Mouse (Mus musculus) macrophage (primary cell): Measurements from ENCODE around the gene Fbxo31. TPM values are rescaled to one million over a fixed set of nuclear protein-coding genes. Genes with fewer than 3 reads are reported as not detected.
"Not testable (repeated sequence)": the region's sequence is repeated elsewhere in the genome, so short reads cannot be mapped to it uniquely, and the experiment has no call there.

Experiments used
- H3K27ac ChIP-seq: fragments of 350-480 bp; formaldehyde crosslinking; 2 replicates; pipeline ENCODE4 v1.9.0; 2021
- H3K36me3 ChIP-seq: fragments of 350-480 bp; formaldehyde crosslinking; 2 replicates; pipeline ENCODE4 v1.9.0; 2021; ENCODE audit errors: inconsistent target
- H3K4me3 ChIP-seq: fragments of 350-480 bp; formaldehyde crosslinking; 2 replicates; pipeline ENCODE4 v1.9.0; 2021; ENCODE audit errors: inconsistent target
- H3K79me2 ChIP-seq: fragments of 350-480 bp; formaldehyde crosslinking; 2 replicates; pipeline ENCODE4 v1.9.0; 2021; ENCODE audit errors: inconsistent target
- WGBS: methylation state at CpG from one replicate; pipeline ENCODE4 v1.1.7; 2026; ENCODE audit warnings: inconsistent platforms; ENCODE audit not compliant: missing documents; 5-methylcytosine and 5-hydroxymethylcytosine counted together
- polyA plus RNA-seq: library from polyadenylated mRNA; stranded (reverse); fragments of 250-400 nt; gene quantifications from 3 replicates; pipeline ENCODE4 v1.2.4, GENCODE M21; 2018; ENCODE audit warnings: inconsistent platforms

Gene Fbxo31
- polyA plus RNA-seq, 1 experiment from 2014 or later, result 3.7 TPM

DNA sequence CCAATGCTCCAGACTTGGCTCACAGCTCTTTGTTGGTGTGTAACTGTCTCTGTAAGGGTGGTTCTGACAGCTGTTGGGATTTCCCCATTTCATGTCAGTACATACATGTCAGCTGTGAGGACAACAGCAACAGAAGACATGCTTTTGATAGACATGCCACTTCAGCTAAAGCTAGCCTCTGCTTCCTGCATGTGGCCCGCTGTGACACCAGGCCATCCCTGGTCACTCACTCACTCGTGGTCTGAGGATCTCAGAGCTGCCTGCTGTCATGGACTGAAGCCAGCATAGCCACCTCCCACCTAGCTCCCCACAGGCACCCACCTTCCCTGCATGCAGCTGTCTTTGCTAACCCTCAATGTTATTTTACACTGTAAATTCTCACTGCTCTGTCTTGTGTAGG, 18.9 kb upstream of the Fbxo31 start:
- peaks cover 29% of the 10 kb centered on the region for H3K79me2 ChIP-seq
- H3K27ac ChIP-seq, H3K4me3 ChIP-seq: not testable (repeated sequence)
- 77% methylated on average over 2 of the region's 2 CpGs for WGBS
- H3K36me3 ChIP-seq, result peaks cover 44% of the 10 kb centered on the region

DNA sequence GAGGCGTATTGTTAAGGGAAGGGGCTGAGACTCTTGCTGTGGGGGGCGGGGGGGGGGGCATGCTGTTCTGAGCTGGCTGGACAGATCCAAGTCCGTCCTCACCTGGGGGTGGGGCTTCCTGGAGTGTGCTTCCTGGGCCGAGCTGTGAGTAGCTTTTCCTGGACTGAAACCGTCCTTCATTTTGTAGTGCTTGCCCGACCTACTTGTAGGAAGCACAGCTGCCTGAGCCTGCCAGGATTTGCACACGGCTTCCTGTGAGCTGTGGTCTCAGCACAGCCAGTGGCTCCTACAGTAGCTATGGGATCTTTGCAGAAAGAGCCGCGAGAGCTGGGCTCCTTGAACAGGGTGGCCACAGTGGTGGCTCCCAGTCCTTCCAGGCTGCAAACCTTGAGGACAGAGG, 15.4 kb upstream of the Fbxo31 start:
- Histone ChIP-seq H3K79me2 (peaks cover 49% of the 10 kb centered on the region), H3K4me3 (no peak overlapping the region), H3K27ac (no peak overlapping the region), H3K36me3 (peaks cover 44% of the 10 kb centered on the region)
- 57% methylated on average over 8 of the region's 9 CpGs for WGBS

DNA sequence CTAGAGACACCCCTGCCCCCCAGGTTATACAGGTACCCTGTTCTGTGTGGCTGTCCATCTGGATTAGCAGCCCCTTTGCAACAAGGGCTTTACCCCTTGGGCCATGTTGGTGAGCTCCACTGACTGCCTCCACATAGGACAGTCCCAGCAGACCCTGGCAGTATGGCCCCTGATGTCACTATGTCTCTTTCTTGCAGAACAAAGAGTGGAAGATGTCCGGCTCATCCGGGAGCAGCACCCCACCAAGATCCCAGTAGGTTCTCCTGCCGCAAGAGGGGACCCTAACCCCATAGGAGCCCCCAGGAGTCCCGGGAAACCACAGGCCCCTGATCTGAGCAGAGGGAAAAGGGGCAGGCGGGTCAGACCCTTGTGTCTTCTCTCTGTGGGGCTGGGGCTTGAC, 14.7 kb upstream of the Fbxo31 start:
- H3K36me3 ChIP-seq, result peaks cover 44% of the 10 kb centered on the region
- H3K27ac ChIP-seq, result no peak overlapping the region
- peaks cover 49% of the 10 kb centered on the region for H3K79me2 ChIP-seq
- H3K4me3 ChIP-seq, result no peak overlapping the region
- 95% methylated on average over 5 of the region's 5 CpGs for WGBS

DNA sequence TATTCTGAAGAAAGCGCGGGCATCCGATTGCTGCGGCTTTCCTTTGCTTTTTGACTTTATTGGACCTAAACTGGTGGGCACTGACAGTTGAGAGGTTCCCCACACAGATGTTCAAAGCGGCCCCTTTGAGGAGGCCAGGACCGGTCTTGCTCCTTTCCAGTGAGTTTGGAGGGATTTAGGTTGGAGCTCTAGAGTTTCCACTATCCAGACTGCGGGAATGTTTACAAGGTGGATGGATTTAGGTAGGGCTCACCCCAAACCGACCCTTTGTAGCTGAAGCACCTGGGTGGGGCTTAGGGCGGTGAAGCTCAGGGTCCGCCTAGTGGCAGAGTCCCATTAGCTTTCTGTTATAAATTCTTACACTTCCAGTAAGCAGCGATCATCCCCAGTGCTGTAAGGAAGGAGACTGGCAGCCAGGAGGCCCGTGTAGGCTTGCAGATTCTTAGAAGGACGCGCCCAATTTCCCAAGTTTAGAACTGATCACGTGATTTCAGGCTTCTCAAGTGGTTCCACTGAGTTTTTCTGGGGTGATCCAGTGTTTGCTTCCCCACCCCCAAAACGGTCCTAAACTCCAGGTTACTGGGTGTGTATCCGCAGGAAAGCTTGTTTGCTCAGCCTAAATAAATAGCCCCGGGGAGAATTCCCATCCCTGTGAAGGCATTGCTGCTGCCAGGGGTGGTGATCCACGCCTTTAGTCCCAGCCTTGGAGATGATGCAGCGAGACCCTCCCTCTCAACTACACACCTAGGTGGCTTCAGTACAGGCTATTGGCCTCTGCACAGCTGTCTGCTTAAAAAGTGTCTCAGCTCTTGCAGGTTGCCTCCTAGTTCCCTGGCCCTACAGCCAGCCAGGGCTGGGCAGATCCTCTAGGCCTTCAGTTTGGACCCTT, 12.8 kb upstream of the Fbxo31 start:
- Histone ChIP-seq H3K79me2 (peaks cover 49% of the 10 kb centered on the region), H3K36me3 (peaks cover 30% of the 10 kb centered on the region), H3K4me3 (peak overlapping the region; percentile 94), H3K27ac (peak overlapping the region; percentile 43)
- WGBS, result 20% methylated on average over 20 of the region's 20 CpGs

DNA sequence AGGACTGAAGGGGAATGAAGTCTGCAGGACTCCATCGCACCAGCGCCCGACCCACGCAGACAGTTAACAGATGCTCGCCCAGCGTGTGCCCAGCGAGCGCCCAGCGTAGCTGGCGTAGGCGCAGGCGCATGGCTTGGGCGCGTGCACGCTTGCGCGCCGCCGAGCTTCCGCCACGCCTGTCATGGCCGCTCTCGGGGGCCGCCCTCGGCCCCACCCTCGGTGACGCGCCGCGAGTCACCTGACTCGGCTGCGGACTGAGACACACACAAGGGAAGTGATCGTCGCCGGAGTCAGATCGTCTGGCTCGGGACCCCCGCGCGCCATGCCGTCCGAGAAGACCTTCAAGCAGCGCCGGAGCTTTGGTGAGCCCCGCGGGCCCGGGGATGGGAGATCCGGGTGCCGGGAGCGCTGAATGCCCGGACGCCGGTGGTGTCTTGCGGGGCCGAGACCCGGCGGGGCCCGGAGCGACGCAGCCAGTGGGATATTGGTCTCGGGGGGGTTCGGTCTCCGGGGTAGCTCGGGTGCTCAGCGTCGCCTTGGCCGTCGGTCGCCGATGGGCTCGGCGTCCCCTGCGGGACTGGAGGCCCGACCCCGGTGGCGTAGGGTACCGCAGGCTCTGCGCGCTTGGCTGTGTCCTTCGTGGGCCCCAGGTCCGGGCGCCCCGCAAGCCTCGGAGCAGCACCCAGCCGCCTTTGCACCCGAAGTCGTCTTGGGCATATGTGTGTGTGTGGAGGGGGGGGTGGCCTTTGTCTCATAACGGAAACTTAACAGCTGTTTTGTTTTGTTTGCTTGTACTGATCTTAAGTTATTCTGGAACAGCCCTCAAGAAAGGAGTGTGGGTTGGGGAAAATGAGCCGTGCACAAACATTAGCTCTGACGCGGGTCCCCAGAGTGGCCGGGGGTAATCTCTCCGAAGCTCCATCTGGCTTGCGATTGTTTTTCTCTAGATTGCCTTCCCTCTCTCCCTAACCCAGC, 11.9 kb upstream of the Fbxo31 start, which contains the start of gene Map1lc3b:
Map1lc3b (plus strand) TSS at position 159 of the 975 bp plus-strand sequence.
- H3K79me2 ChIP-seq, result peaks cover 49% of the 10 kb centered on the region
- H3K27ac ChIP-seq, result peak within 1 kb of the TSS; percentile 43
- H3K4me3 ChIP-seq, result peak within 1 kb of the TSS; percentile 94
- under 1% methylated on average over 93 of the region's 94 CpGs for WGBS
- peaks cover 22% of the 10 kb centered on the region for H3K36me3 ChIP-seq

GRCm38 (mm10) chr8:121589205-121589726, 10.7 kb upstream of the Fbxo31 start:
- Histone ChIP-seq H3K27ac (no peak overlapping the region), H3K79me2 (peaks cover 38% of the 10 kb centered on the region), H3K4me3 (no peak overlapping the region), H3K36me3 (peaks cover 11% of the 10 kb centered on the region)
- 92% methylated on average over 2 of the region's 2 CpGs for WGBS

DNA sequence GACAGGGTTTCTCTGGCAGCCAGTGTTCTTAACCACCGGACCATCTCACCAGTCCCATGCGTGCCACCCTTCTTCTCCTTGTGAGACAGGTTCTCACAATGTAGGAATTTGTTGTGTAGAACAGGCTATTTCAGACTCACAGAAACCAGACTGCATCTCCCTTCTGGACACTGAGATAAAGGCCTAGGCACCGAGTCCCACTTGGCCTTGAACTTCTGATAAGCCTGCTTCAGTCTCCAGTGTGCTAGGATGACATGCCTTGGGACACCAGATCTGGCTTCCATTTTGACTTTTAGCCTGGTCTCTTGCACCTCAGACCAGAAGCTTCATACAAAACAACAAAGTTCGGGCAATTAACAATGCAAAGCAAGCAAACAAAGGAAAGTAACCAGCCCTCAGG, 10.1 kb upstream of the Fbxo31 start:
- H3K27ac ChIP-seq, result no peak overlapping the region
- no peak overlapping the region for H3K4me3 ChIP-seq

GRCm38 (mm10) chr8:121585159-121585825, 6.7 kb upstream of the Fbxo31 start:
- H3K79me2 ChIP-seq, result no peaks in the 10 kb centered on the region; the same call in 1 of the 2 replicates
- H3K27ac ChIP-seq, result peak overlapping the region; percentile 34
- H3K36me3 ChIP-seq, result no peaks in the 10 kb centered on the region
- 1% methylated on average over 46 of the region's 47 CpGs for WGBS
- peak overlapping the region; percentile 41 for H3K4me3 ChIP-seq

More for the DNA sequence above, 10.1 kb upstream of the Fbxo31 start:
- WGBS, result 100% methylated on average over 4 of the region's 4 CpGs
- Histone ChIP-seq H3K36me3 (peaks cover 6% of the 10 kb centered on the region), H3K79me2 (peaks cover 33% of the 10 kb centered on the region)

DNA sequence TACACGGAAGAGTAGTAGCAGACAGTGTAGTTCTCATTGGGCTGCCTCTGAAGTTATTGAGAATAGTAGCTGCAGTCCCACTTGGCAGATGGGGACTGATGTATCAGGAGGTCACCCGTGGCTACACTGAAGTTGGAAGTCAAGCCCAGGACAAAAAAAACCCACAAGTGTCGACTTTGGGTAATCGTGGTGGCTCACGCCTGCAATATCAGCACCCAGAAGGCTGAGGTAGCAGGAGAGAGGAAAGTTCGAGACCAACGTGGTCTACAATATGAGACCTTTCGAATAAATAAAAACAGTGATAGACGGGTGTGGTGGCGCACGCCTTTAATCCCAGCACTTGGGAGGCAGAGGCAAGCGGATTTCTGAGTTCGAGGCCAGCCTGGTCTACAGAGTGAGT, 6.1 kb upstream of the Fbxo31 start:
- 28% methylated on average over 11 of the region's 13 CpGs for WGBS
- Histone ChIP-seq H3K79me2 (no peaks in the 10 kb centered on the region), H3K4me3 (peak overlapping the region; percentile 41), H3K36me3 (no peaks in the 10 kb centered on the region), H3K27ac (peak overlapping the region; percentile 31)

DNA sequence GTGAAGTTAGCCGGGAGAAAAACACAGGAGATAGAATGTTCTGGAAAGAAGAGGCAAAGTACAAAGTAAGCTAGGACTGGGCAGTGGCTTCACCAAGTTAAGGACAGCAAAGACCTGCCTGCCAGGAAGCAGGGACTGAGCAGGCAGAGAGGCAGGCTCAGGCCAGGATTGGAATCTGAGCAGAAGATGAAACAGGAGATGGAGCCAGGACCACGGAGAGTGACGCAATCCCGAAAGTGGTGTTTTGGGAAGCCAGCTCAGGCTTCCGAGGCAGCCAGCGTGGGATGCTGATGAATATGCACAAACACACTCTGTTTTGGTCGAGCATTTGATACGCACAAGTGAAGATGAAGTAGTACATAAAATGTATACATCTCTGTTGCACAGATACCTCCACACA, 5.0 kb upstream of the Fbxo31 start:
- WGBS, result 49% methylated on average over 8 of the region's 8 CpGs
- Histone ChIP-seq H3K79me2 (no peaks in the 10 kb centered on the region), H3K4me3 (no peak overlapping the region), H3K36me3 (no peaks in the 10 kb centered on the region), H3K27ac (no peak overlapping the region)

GRCm38 (mm10) chr8:121580465-121580864, 1.9 kb upstream of the Fbxo31 start:
- H3K79me2 ChIP-seq, result peaks cover 23% of the 10 kb centered on the region
- H3K36me3 ChIP-seq, result no peaks in the 10 kb centered on the region
- WGBS, result 32% methylated on average over 9 of the region's 9 CpGs
- no peak overlapping the region for H3K4me3 ChIP-seq
- no peak overlapping the region for H3K27ac ChIP-seq

DNA sequence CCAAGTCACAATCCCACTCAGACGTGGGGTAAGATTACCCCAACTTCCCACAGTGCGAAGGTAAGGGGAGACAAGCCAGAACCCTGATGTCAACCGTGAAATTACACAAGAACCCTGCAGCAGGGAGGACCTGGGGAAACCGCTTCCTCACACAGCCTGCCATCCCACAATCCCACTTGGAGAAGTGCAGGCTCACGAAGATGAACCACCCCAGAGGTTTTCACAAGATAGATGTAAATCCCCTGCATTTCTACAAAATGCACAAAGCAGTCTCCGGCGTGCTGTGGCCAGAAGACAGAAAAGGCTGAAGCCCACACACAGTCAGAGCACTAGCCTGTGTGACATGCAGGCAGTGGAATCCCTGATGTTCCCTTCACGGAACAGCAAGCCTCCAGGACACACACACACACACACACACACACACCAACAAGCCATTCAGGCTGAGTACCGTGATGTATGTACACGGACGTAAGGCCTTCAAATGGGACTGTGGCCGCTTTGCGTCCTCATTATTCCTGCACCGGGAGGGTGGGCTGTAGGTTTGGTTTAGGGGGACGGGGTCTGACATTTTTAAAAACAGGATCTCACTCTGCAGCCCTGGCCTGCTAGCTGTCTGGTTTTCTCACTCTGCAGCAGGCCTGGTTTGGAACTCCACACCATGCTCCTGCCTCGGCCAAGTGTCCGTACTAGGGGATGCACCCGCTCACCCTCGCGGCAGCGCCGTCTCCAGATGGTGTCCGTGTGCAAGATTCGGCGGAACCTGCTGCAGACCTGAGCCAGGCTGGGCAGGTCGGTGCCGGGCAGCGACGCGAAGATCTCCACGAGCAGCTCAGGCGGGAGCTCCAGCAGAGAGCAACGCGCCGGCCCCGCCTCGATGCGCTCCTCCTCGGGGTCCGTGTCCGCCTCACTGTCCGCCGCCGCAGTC, 593 bp downstream of the Fbxo31 start:
- H3K4me3 ChIP-seq, result peak overlapping the region; percentile 75
- H3K27ac ChIP-seq, result no peak overlapping the region
- 1% methylated on average over 44 of the region's 44 CpGs for WGBS
- H3K36me3 ChIP-seq, result no peaks in the 10 kb centered on the region
- H3K79me2 ChIP-seq, result peaks cover 46% of the 10 kb centered on the region

- no peak overlapping the region for H3K27ac ChIP-seq
- no peaks in the 10 kb centered on the region for H3K36me3 ChIP-seq
- 86% methylated on average over 3 of the region's 3 CpGs for WGBS
- H3K79me2 ChIP-seq, result peaks cover 58% of the 10 kb centered on the region
- no peak overlapping the region for H3K4me3 ChIP-seq
These were observed 2.9 kb downstream of the Fbxo31 start for GRCm38 (mm10) chr8:121575661-121576060.
